Mouse (Mus musculus) cerebellum, postnatal 14 days (tissue): ENCODE data around the gene Hsd17b13.
A peak's percentile ranks its signal among the peaks of the same experiment; 100 is the strongest.

ENCODE experiments used
- DNase-seq, 2 experiments: peaks; one replicate each; pipeline ENCODE4 v3.0.0; 2021; ENCODE audit warnings: mixed read lengths in 2 of 2

The Hsd17b13 gene

GRCm38 (mm10) chr5:103923101-103923500 lies 54.1 kb downstream of the Hsd17b13 start:
- no peak for DNase-seq

DNA sequence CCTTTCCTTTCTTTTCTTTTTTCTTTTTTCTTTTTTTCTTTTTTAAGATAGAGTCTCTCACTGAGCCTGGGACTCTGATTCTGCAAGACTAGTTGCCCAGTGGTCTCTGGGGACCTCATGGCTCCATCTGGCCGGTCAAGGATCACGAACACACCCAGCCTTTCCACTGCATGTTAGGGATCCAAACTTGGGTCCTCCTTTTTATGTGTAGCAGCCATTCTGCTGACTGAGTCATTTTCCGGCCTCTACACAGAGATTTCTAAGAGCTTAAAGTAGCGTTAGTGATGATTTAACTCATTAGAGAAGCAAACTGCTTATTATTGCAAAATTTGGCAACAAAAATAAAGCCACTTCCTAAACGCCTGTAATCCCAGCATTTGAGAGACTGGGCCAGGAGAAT lies 54.8 kb downstream of the Hsd17b13 start:
- DNase-seq = no peak

DNA sequence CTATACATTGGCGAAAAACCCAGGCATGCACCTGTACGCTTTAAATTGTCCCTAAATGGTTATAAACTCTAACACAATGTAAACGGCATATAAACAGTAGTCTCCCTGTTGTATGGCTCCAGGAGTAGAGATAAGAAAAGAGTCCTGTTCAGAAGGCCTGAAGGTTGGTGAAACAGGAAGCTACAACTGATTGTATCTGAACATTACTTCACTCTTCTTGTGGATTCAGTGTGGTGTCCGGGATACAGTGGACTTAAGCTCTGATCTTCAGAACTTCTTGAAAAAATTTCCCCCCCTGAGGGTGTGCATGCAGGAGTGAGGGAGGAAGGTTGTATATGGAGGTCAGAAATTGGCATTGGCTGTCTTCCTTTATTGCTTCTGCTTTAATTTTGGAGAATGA lies 57.7 kb downstream of the Hsd17b13 start:
- no peak for DNase-seq

DNA sequence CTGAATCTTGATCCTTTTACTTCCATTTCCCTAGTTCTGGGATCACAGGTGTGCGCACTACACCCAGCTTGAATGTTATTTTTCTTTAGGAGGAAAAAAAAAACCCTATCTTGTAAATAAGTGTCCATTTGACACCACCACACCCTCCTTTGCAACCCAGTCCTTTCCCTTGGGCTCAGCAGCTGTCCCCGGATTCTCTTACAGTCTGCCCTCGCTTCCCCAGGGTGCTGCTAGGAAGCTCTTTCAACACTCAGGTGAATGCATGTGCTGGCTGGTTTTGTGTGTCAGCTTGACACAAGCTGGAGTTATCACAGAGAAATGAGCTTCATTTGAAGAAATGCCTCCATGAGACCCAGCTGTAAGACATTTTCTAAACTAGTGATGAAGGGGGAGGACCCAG lies 59.0 kb downstream of the Hsd17b13 start:
- DNase-seq = no peak

DNA sequence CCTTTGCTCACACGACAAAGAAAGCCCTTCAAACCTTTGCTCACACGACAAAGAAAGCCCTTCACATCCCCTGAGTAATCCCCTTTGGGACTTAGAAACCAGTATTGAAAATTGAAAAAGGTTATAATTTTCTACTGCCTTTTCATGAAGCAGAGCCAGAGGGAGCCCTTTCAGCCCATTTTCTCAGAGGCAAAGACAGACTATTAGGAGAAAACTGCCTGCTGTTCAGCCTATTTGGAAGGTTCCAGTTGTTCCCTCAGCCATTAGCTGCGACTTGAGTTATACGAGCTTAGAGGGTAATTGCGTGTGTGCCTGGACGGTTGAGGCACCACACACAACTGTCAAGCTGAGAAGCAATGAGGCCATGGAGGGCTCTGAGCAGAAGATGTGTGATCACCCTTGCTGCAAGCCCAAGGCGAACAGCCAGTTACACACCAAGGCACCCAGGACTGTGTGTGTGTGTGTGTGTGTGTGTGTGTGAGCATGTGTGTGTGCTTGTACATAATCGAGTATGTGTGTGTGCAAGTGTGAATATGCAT lies 59.8 kb downstream of the Hsd17b13 start:
- DNase-seq = no peak

GRCm38 (mm10) chr5:103916595-103917356 lies 60.4 kb downstream of the Hsd17b13 start:
- no peak for DNase-seq

DNA sequence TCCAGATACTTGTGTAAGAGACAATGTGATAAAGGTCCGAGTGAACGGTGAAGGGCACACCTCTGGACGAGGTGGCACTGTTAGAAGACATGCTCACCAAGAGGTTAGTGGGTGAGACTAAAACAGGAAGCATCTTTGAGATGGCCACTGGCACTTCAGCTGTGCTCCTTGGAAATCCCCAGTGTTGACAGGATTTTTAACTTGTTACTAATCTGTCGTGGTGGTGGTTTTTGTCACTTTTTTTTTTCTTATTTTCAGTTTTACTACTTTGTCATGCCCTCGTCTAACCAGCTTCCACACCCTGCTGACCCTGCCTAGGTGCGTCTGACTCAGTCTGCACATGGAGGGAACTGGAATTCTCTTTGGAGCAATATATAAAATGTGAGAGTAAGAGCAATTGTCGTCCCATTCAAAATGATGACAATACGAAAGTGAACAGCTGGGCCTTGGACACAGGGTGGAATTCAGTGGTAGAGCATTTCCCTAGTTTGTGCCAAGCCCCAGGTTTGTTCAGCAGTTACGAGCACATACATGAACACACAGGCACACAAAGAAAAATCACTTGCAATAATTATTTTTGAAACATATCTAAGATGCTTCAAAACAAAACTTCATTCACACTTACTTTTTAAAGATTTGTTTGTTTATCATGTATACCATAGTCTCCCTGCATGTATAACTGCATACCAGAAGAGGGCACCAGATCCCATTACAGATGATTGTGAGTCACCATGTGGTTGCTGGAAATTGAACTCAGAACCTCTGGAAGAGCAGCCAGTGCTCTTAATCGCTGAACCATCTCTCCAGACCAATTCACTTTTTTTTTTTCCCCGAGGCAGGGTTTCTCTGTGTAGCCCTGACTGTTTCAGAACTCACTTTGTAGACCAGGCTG lies 62.6 kb downstream of the Hsd17b13 start:
- DNase-seq = no peak

GRCm38 (mm10) chr5:103913150-103913549 lies 64.1 kb downstream of the Hsd17b13 start:
- no peak for DNase-seq

- peak in 1 of 2 experiments; percentile 15 for DNase-seq
Measured at GRCm38 (mm10) chr5:103911555-103911954, 65.7 kb downstream of the Hsd17b13 start.

- peak; percentile 91 to 93 for DNase-seq
Measured at GRCm38 (mm10) chr5:103910748-103911409, 66.3 kb downstream of the Hsd17b13 start, which contains the start of gene Klhl8. Gene Klhl8 (minus strand): TSS chr5:103911259.

GRCm38 (mm10) chr5:103910156-103910555 lies 67.1 kb downstream of the Hsd17b13 start:
- DNase-seq = peak; percentile 12 to 15

DNA sequence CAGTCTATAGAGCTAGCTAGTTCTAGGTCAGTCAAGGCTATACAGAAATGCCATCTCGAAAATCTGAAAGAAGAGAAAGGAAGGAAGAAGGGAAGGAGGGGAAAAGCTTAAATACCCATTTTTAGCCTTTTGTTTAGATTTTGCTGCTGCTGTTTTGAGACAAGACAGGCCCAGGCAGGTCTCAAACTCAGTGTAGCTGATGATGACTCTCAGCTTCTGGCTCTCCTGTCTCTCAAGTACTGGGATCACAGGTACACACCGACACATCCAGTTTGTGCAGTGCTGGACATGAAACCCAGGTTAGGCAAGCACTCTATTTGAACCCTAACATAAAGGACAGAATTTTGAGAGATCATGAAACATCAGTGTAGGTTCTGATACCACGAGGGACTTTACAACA lies 67.7 kb downstream of the Hsd17b13 start:
- DNase-seq = no peak

DNA sequence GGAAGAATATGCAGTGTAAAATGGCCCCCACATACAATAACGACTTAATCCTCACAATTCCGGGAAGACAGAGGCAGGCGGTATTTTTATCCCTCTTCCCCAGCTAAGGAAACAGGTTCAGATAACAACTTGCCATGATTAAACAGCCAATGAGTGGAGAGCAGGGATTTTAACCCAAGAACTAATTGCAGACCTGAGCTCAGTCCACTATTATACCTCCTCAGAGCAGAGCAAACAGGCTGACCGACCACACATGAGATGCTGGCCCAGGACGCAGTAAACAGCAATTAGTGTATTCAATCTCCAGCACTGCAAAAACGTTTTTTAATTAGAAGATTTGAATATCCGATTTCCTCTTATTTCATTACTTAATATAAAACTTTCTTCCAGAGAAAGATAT lies 68.4 kb downstream of the Hsd17b13 start:
- DNase-seq = no peak

- no peak for DNase-seq
Measured at GRCm38 (mm10) chr5:103907844-103908243, 69.4 kb downstream of the Hsd17b13 start.

GRCm38 (mm10) chr5:103906173-103906572 lies 71.0 kb downstream of the Hsd17b13 start:
- DNase-seq = no peak
